ENCODE assay signal across 19 mouse cellular contexts in genomic region chr2:178691865-178692228, GRCm38 (mm10).
DNase-seq lines count a peak whose midpoint lies in the region; ATAC-seq and TF ChIP-seq lines count a peak whose summit lies in the region.
"Had no signal": no experiment of that assay in that cellular context is flagged by ENCODE, and none has a peak within 500 bp of the region (broad histone marks: within the 10 kb centered on the region; RNA-seq: fewer than 3 reads in every experiment).

No protein-coding gene starts in this region.

- H3K4me1 ChIP-seq in forebrain, embryonic 15.5 days: peaks cover 10% of the 10 kb centered on the region
- peaks cover 10% of the 10 kb centered on the region; the same call in 1 of the 2 replicates for H3K4me1 ChIP-seq in forebrain, embryonic 13.5 days
- H3K4me1 ChIP-seq in lung, embryonic 16.5 days (replicated peaks; ENCODE audit: control insufficient read depth, insufficient read depth, low read length): no peaks in the 10 kb centered on the region
- H3K4me1 ChIP-seq in limb, embryonic 14.5 days (ENCODE audit: control insufficient read depth, insufficient read depth, low read length): no peaks in the 10 kb centered on the region
- peaks cover 9% of the 10 kb centered on the region; the same call in 1 of the 2 replicates for H3K4me1 ChIP-seq in stomach, embryonic 16.5 days (ENCODE audit: control insufficient read depth, insufficient read depth, low read length)
- H3K4me1 ChIP-seq: embryonic facial prominence, embryonic 15.5 days; midbrain, embryonic 12.5 days had no signal

- WGBS in forebrain, embryonic 15.5 days: 81% methylated on average over 4 of the region's 4 CpGs
- 78% methylated on average over 4 of the region's 4 CpGs for WGBS in forebrain, embryonic 13.5 days
- 64% methylated on average over 4 of the region's 4 CpGs for WGBS in lung, embryonic 16.5 days
- WGBS in limb, embryonic 14.5 days: 75% methylated on average over 4 of the region's 4 CpGs
- 68% methylated on average over 4 of the region's 4 CpGs for WGBS in stomach, embryonic 16.5 days

- no peak overlapping the region for H3K4me3 ChIP-seq in forebrain, embryonic 15.5 days
- H3K4me3 ChIP-seq in forebrain, embryonic 13.5 days: no peak overlapping the region
- no peak overlapping the region for H3K4me3 ChIP-seq in lung, embryonic 16.5 days (ENCODE audit: low read length)
- no peak overlapping the region for H3K4me3 ChIP-seq in limb, embryonic 14.5 days (replicated peaks; ENCODE audit: low read length)
- H3K4me3 ChIP-seq in stomach, embryonic 16.5 days (replicated peaks; ENCODE audit: low read length): no peak overlapping the region
- H3K4me3 ChIP-seq: embryonic facial prominence, embryonic 15.5 days; hindbrain, embryonic 13.5 days; layer of hippocampus, adult 2 months; limb, embryonic 13.5 days; midbrain, embryonic 12.5 days had no signal

- no peaks in the 10 kb centered on the region for H3K9me3 ChIP-seq in forebrain, embryonic 15.5 days
- H3K9me3 ChIP-seq in forebrain, embryonic 13.5 days (replicated peaks): no peaks in the 10 kb centered on the region
- no peaks in the 10 kb centered on the region for H3K9me3 ChIP-seq in lung, embryonic 16.5 days (ENCODE audit: control insufficient read depth, low read length)
- H3K9me3 ChIP-seq in limb, embryonic 14.5 days (ENCODE audit: control insufficient read depth, low read length): no peaks in the 10 kb centered on the region
- H3K9me3 ChIP-seq in stomach, embryonic 16.5 days (replicated peaks; ENCODE audit: control insufficient read depth, low read length): no peaks in the 10 kb centered on the region
- H3K9me3 ChIP-seq: embryonic facial prominence, embryonic 15.5 days; hindbrain, embryonic 13.5 days; limb, embryonic 13.5 days; midbrain, embryonic 12.5 days had no signal

- no peak overlapping the region for H3K4me2 ChIP-seq in forebrain, embryonic 15.5 days (replicated peaks)
- no peak overlapping the region for H3K4me2 ChIP-seq in forebrain, embryonic 13.5 days
- no peak overlapping the region for H3K4me2 ChIP-seq in lung, embryonic 16.5 days (ENCODE audit: low read depth, low read length)
- no peak overlapping the region for H3K4me2 ChIP-seq in limb, embryonic 14.5 days (replicated peaks; ENCODE audit: low read depth, low read length, severe bottlenecking)
- H3K4me2 ChIP-seq in stomach, embryonic 16.5 days (ENCODE audit: low read depth, low read length): no peak overlapping the region
- H3K4me2 ChIP-seq: embryonic facial prominence, embryonic 15.5 days; hindbrain, embryonic 13.5 days; limb, embryonic 13.5 days; midbrain, embryonic 12.5 days had no signal

- no peak overlapping the region for H3K27ac ChIP-seq in forebrain, embryonic 15.5 days (replicated peaks)
- no peak overlapping the region for H3K27ac ChIP-seq in forebrain, embryonic 13.5 days
- H3K27ac ChIP-seq in lung, embryonic 16.5 days (ENCODE audit: low read length): no peak overlapping the region
- H3K27ac ChIP-seq in limb, embryonic 14.5 days (replicated peaks; ENCODE audit: low read depth, low read length): no peak overlapping the region
- no peak overlapping the region for H3K27ac ChIP-seq in stomach, embryonic 16.5 days (ENCODE audit: low read length)
- H3K27ac ChIP-seq: embryonic facial prominence, embryonic 15.5 days; kidney, postnatal 0 days; midbrain, embryonic 12.5 days had no signal

- ATAC-seq in forebrain, embryonic 15.5 days (replicated peaks): peak; percentile 35; the same call in 1 of the 2 replicates
- ATAC-seq in forebrain, embryonic 13.5 days: no peak
- peak; percentile 12; the same call in 1 of the 2 replicates for ATAC-seq in lung, embryonic 16.5 days (ENCODE audit: low read depth)
- ATAC-seq in limb, embryonic 14.5 days (ENCODE audit: low FRiP score, low read depth): 0 out of 2 replicates have a peak, but pooled peaks have one; percentile 50
- ATAC-seq in stomach, embryonic 16.5 days (ENCODE audit: insufficient read depth, low FRiP score): peak; percentile 26; the same call in 1 of the 2 replicates
- ATAC-seq: forebrain, embryonic 16.5 days had no signal

- no peak for TF ChIP-seq POLR2A in limb, embryonic 14.5 days (IDR thresholded peaks at IDR 0.05; ENCODE audit: borderline replicate concordance, extremely low read depth, insufficient read depth, insufficient read length)

- H3K9ac ChIP-seq in forebrain, embryonic 15.5 days (replicated peaks): no peak overlapping the region
- no peak overlapping the region for H3K9ac ChIP-seq in forebrain, embryonic 13.5 days
- no peak overlapping the region for H3K9ac ChIP-seq in lung, embryonic 16.5 days (ENCODE audit: low read length)
- H3K9ac ChIP-seq in limb, embryonic 14.5 days (ENCODE audit: low read depth, low read length, severe bottlenecking): no peak overlapping the region
- no peak overlapping the region for H3K9ac ChIP-seq in stomach, embryonic 16.5 days (ENCODE audit: low read length)
- H3K9ac ChIP-seq: embryonic facial prominence, embryonic 15.5 days; hindbrain, embryonic 13.5 days; limb, embryonic 13.5 days; midbrain, embryonic 12.5 days had no signal

- DNase-seq in lung, postnatal 14 days: no peak
- DNase-seq in limb, embryonic 14.5 days (ENCODE audit: low spot score): no peak
- no peak for DNase-seq in cerebellum, postnatal 36 days
- DNase-seq in MN1 (ENCODE audit: low spot score): no peak
- DNase-seq: cerebellum, adult 18-20 months; right cerebral cortex, postnatal 4 days; thymus, adult 18-20 months had no signal

- no peaks in the 10 kb centered on the region for H3K27me3 ChIP-seq in forebrain, embryonic 15.5 days
- no peaks in the 10 kb centered on the region for H3K27me3 ChIP-seq in forebrain, embryonic 13.5 days
- H3K27me3 ChIP-seq in lung, embryonic 16.5 days (ENCODE audit: control insufficient read depth, insufficient read depth, low read depth, low read length): no peaks in the 10 kb centered on the region
- H3K27me3 ChIP-seq in limb, embryonic 14.5 days (ENCODE audit: control insufficient read depth, insufficient read depth, low read length): no peaks in the 10 kb centered on the region
- H3K27me3 ChIP-seq in stomach, embryonic 16.5 days (ENCODE audit: control insufficient read depth, insufficient read depth, low read length): no peaks in the 10 kb centered on the region
- H3K27me3 ChIP-seq: CH12.LX; limb, embryonic 13.5 days; midbrain, embryonic 12.5 days had no signal

- H3K36me3 ChIP-seq in forebrain, embryonic 15.5 days: no peaks in the 10 kb centered on the region
- H3K36me3 ChIP-seq in forebrain, embryonic 13.5 days (ENCODE audit: poor library complexity, severe bottlenecking): no peaks in the 10 kb centered on the region
- H3K36me3 ChIP-seq in lung, embryonic 16.5 days (ENCODE audit: control insufficient read depth, insufficient read depth, low read length): no peaks in the 10 kb centered on the region
- no peaks in the 10 kb centered on the region for H3K36me3 ChIP-seq in limb, embryonic 14.5 days (ENCODE audit: control insufficient read depth, insufficient read depth, low read length)
- no peaks in the 10 kb centered on the region for H3K36me3 ChIP-seq in stomach, embryonic 16.5 days (ENCODE audit: control insufficient read depth, insufficient read depth, low read length)
- H3K36me3 ChIP-seq: embryonic facial prominence, embryonic 15.5 days; hindbrain, embryonic 13.5 days; limb, embryonic 13.5 days; midbrain, embryonic 12.5 days had no signal
